Mouse (Mus musculus) kidney, adult 2 months (tissue): Measurements from ENCODE around the gene Srp54a. TPM values are rescaled to one million over a fixed set of nuclear protein-coding genes. Genes with fewer than 3 reads are reported as not detected.
"Not testable (repeated sequence)": the region's sequence is repeated elsewhere in the genome, so short reads cannot be mapped to it uniquely, and the experiment has no call there.

Source experiments
- DNase-seq: peaks from one replicate; pipeline ENCODE4 v3.0.0; 2021
- H3K27ac ChIP-seq: fragments of 200-500 bp; 2 replicates; pipeline ENCODE4 v1.5.1; 2012; ENCODE audit warnings: low read depth, low read length, control low read depth, inconsistent platforms; ENCODE audit not compliant: insufficient read depth
- H3K27me3 ChIP-seq: fragments of 200-500 bp; replicated peaks from 2 replicates; pipeline ENCODE4 v1.6.1; 2012; ENCODE audit warnings: mild to moderate bottlenecking, moderate library complexity, low read length, inconsistent platforms; ENCODE audit not compliant: control insufficient read depth, insufficient read depth
- H3K36me3 ChIP-seq: fragments of 200-500 bp; 2 replicates; pipeline ENCODE4 v1.6.1; 2012; ENCODE audit warnings: mild to moderate bottlenecking, moderate library complexity, low read length, inconsistent platforms; ENCODE audit not compliant: control insufficient read depth, insufficient read depth
- H3K4me1 ChIP-seq: fragments of 200-500 bp; 2 replicates; pipeline ENCODE4 v1.6.1; 2011; ENCODE audit warnings: low read length; ENCODE audit not compliant: control insufficient read depth, insufficient read depth
- H3K4me3 ChIP-seq: fragments of 200-500 bp; 2 replicates; pipeline ENCODE4 v1.5.1; 2011; ENCODE audit warnings: mild to moderate bottlenecking, low read depth, low read length, control low read depth; ENCODE audit not compliant: insufficient read depth
- CTCF ChIP-seq: fragments of 200-500 bp; conservative IDR thresholded peaks from 2 replicates; pipeline ENCODE4 v1.5.1; 2011; ENCODE audit warnings: low read depth, mild to moderate bottlenecking, control low read depth, low read length, moderate library complexity, mixed read lengths; ENCODE audit not compliant: insufficient read depth, insufficient read length
- POLR2A ChIP-seq: fragments of 200-500 bp; IDR thresholded peaks from one replicate; pipeline ENCODE4 v1.6.1; 2011; ENCODE audit warnings: low read depth, low read length, control low read depth
- WGBS: fragments of 180-500 bp; shearing (Covaris S2); methylation state at CpG from one replicate; pipeline ENCODE4 v1.1.7; 2018; 5-methylcytosine and 5-hydroxymethylcytosine counted together
- polyA plus RNA-seq: library from polyadenylated mRNA; depleted of rRNA; stranded (reverse); fragments of >200 nt; gene quantifications from 2 replicates; pipeline ENCODE4 v1.2.3, GENCODE M21; 2012; rRNA removed

Srp54a gene
- 12.8 and 14.5 TPM in 2 replicates for polyA plus RNA-seq

DNA sequence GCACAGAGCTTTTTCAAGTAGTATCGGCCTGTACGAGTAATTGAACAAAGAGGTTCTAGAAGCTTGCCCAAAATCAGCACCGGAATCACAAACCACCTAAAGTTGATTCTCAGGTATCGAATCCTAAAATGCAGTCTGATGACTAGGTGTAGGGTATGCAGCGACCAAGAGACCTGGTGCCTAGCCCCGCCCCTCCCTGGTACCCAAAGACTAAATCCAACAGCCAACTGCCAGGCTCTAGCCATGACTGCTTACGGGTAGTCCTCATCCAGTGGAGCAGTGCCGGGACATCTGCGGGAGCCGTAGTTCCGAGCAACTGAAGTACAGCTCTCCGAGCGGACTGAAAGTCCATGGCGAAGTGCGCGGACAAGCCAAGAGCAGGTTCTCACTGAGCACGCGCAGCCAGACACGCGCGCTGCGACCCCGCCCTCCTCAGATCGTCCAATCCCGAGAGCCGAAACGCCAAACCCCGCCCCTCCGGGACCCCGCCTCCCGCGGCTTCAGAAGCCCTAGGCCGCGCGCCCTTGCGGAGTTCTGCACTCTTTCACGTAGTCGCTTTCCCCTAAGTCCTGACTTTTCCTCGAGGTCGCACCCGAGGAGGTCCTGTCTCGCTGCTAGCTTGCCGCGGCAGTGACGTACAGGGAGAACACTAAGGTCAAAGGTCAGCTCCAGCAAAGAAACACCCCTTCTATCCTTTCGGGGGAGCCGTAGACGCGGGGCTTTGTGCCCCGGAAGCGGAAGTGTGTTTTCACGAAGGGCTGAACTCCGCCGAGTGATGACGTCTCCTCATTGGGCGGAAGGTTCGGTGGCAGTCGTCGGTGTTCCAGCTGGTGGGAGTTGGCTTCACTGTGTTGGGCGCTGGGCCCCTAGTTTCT is at the start of gene Srp54a, which contains the start of gene 2700097O09Rik:
Gene Srp54a (plus strand): TSS at position 537 of the 875 bp plus-strand sequence.
Gene 2700097O09Rik (minus strand): TSS at position 385 of the 875 bp plus-strand sequence.
- not testable (repeated sequence) for H3K27me3 ChIP-seq, H3K4me1 ChIP-seq, H3K36me3 ChIP-seq
- DNase-seq, result peak; percentile 97
- Histone ChIP-seq H3K27ac (peak within 1 kb of the TSS; percentile 98), H3K4me3 (peak within 1 kb of the TSS; percentile 95)
- under 1% methylated on average over 60 of the region's 60 CpGs for WGBS
- peak; percentile 68 for TF ChIP-seq POLR2A

DNA sequence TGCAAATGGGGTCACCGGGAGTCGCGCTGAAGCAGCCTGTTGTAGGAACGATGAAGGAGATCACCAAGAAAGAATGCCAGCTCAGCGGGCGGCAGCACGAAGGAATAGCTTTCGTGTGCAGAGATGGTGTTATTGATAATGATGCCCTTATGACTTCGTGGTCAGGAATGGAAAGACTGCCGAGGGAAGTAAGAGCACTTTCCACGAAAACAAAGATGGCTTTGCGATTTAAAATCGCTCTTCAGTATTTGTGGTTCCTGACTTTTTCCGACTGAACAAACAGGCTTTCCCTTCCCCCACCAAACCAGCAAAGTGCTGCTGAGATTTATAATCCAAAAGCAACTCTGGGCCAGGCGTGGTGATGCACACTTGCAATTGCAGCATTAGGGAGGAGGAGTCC is 39.1 kb upstream of the Srp54a start:
- Histone ChIP-seq H3K36me3 (no peaks in the 10 kb centered on the region; the same call in 1 of the 2 replicates), H3K27me3 (no peaks in the 10 kb centered on the region), H3K4me1 (no peaks in the 10 kb centered on the region), H3K4me3 (no peak overlapping the region), H3K27ac (no peak overlapping the region)
- no peak for DNase-seq
- WGBS, result 59% methylated on average over 15 of the region's 15 CpGs
- TF ChIP-seq CTCF, result no peak
- TF ChIP-seq POLR2A, result no peak

DNA sequence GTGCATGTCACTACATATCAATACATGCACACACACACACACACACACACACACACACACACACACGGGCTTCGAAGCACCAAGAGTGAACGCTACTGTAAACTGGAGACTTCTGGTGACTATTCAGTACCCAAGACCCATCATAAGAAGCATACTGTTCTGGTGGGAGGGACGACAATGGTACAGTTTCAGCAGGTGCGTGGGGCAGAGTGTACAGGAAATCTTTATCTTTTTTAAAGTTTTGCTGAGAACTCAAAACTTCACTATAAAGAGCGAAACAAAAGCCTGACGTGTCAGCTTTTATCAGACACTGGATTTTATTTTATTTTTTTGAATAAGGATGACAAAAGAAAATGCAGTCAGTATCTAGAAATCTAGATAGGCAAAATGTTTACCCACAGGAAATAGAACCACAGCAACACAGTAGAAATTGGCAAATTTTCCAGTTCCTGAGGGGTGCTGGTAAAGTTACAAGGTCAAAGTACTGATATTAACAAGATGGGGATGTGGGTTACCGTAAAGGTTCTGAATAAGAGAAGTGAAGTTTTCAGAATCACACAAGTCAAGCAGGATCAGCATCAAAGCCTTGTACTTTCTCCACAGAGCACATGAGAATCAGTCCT is 30.2 kb upstream of the Srp54a start:
- 91% methylated on average over 8 of the region's 8 CpGs for WGBS
- no peak for DNase-seq
- Histone ChIP-seq H3K4me1 (no peaks in the 10 kb centered on the region), H3K27ac (no peak overlapping the region), H3K36me3 (no peaks in the 10 kb centered on the region; the same call in 1 of the 2 replicates), H3K4me3 (no peak overlapping the region), H3K27me3 (no peaks in the 10 kb centered on the region)
- TF ChIP-seq CTCF, result no peak
- TF ChIP-seq POLR2A, result no peak

- DNase-seq, result no peak
- Histone ChIP-seq H3K4me1 (no peaks in the 10 kb centered on the region), H3K27ac (no peak overlapping the region), H3K4me3 (no peak overlapping the region), H3K36me3 (no peaks in the 10 kb centered on the region), H3K27me3 (no peaks in the 10 kb centered on the region)
- 94% methylated on average over 8 of the region's 8 CpGs for WGBS
- TF ChIP-seq CTCF, result no peak
- TF ChIP-seq POLR2A, result no peak
Observed at GRCm38 (mm10) chr12:55051210-55052173, 28.6 kb upstream of the Srp54a start.

DNA sequence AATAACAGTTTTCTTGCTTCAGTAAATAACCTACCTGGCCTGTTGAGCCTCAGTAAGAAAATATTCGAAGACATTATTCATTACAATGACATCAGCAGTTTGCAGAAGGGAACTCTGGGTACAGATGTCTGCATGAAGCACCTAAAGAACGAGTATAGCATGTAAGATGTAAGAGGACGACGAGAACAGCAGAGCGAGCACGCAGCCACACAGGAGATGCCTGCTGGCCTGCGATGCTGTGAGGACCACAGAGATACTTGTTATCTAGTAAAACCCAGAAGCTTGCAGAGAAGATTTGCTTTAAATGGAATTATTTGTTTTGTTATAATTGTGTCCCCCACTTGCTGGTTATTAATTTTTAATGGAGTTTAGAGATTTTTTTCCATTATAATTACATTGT is 26.8 kb upstream of the Srp54a start:
- no peak for TF ChIP-seq POLR2A
- TF ChIP-seq CTCF, result no peak
- no peaks in the 10 kb centered on the region for H3K4me1 ChIP-seq
- DNase-seq, result no peak
- whole genome bisulfite sequencing, result 92% methylated on average over 7 of the region's 7 CpGs
- H3K36me3 ChIP-seq, result no peaks in the 10 kb centered on the region
- no peak overlapping the region for H3K27ac ChIP-seq
- H3K27me3 ChIP-seq, result no peaks in the 10 kb centered on the region
- H3K4me3 ChIP-seq, result no peak overlapping the region

DNA sequence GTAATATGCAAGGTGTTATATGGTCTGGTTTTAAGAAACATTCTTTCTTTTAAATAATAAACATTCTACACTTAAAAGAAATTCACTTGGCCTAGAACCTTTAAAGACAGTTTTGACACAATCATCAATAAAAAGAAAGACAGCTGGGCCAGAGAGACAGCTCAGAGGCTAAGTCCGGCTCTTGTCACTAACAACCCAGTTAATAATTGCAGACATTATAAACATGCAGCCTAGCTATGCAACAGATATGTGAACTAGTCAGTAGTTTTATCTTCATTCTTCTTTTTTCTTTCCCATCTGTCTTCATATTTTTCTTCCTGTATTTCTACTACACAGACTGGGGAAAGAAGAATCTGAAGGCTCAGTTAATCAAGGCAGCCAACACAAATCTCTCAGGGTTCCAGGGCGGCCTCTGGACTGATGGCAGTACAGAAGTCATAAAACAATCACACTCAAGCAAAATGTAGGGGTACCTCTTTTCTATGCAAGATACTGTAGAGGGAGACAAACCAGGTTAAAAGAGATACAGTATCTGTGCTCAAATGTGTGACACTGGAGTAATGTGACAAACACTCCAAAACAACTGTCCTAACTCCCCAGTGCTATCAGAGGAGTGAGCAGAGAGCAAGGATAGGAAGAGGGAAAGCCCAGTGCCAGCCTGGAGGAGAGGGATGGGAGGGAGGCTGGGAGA is 25.4 kb upstream of the Srp54a start:
- DNase-seq, result peak; percentile 20
- no peak overlapping the region for H3K4me3 ChIP-seq
- no peak overlapping the region for H3K27ac ChIP-seq
- no peaks in the 10 kb centered on the region for H3K36me3 ChIP-seq
- H3K4me1 ChIP-seq, result peaks cover 6% of the 10 kb centered on the region; the same call in 1 of the 2 replicates
- no peaks in the 10 kb centered on the region for H3K27me3 ChIP-seq
- 62% methylated on average over 2 of the region's 2 CpGs for WGBS
- TF ChIP-seq CTCF (no peak), POLR2A (no peak)
